Mouse (Mus musculus): ENCODE results near the gene H2-K1. TPM values are rescaled to one million over a fixed set of nuclear protein-coding genes. Genes with fewer than 3 reads are reported as not detected.

The H2-K1 gene
- 8.1 and 13.0 TPM in 2 replicates for polyA plus RNA-seq (2015; fragmentation: Nextera tagmentation; extraction: Ambion mirVana)

DNA sequence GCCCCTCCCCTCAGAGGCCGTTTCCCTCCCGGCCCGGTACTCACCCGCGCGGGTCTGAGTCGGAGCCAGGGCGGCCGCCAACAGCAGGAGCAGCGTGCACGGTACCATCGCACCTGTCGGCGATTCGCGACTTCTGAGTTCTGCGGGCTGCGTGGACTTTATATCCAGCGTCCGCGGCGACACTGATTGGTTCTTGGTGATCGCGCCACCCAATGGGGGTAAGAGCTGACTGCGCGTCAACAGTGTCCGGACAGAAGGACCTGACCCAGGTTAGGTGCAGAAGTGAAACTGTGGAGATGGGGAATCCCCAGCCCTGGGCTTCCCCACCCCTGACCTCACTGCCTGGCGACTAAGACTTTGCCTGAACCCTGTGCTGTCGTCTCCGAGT, at the start of gene H2-K1:
Gene H2-K1, minus strand, starts transcription at position 198 of the 388 bp plus-strand sequence.
- Histone ChIP-seq H3K36me3 (no peaks in the 10 kb centered on the region), H3K4me3 (peak within 1 kb of the TSS; percentile 45), H3K9ac (replicated peaks) (peak within 1 kb of the TSS; percentile 47), H3K27me3 (peaks cover 24% of the 10 kb centered on the region), H3K27ac (replicated peaks) (no peak within 1 kb of the TSS), H3K4me1 (peaks cover 15% of the 10 kb centered on the region), H3K9me3 (no peaks in the 10 kb centered on the region), H3K4me2 (replicated peaks) (peak within 1 kb of the TSS; percentile 75)
- peak; percentile 63; the same call in 1 of the 2 replicates for ATAC-seq (replicated peaks)
- WGBS: under 1% methylated on average over 30 of the region's 30 CpGs

DNA sequence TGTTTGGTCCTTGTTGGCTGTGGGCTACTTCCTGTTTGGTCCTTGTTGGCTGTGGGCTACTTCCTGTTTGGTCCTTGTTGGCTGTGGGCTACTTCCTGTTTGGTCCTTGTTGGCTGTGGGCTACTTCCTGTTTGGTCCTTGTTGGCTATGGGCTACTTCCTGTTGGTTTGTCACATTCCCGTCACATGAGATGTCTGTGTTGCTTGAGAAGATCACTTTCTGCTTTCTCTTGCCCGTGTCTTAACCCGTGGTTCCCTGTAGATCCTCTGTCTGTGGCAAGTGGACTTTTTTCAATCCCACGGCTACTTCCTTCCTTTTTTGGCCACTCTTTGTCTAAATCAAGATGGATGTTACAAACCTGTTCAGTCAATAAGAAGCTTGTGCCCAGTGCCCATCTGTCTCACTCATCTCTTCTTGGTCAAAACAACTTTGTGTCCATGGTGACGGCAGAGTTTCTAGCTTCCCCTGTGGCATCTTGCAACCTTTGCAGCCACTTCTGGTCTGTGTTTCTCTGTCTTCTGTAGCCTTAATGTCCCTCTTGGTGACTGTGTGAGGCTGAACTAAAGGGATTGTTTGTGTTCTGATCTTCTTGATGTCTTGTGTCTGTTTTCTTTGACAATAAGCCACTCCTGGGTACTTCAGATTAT, 47.4 kb upstream of the H2-K1 start:
- Histone ChIP-seq H3K4me1 (no peaks in the 10 kb centered on the region), H3K9me3 (no peaks in the 10 kb centered on the region), H3K27me3 (no peaks in the 10 kb centered on the region), H3K9ac (replicated peaks) (no peak overlapping the region), H3K4me2 (replicated peaks) (no peak overlapping the region), H3K27ac (replicated peaks) (no peak overlapping the region), H3K36me3 (no peaks in the 10 kb centered on the region), H3K4me3 (no peak overlapping the region)
- ATAC-seq (replicated peaks): no peak
- WGBS: 97% methylated on average over 5 of the region's 5 CpGs

DNA sequence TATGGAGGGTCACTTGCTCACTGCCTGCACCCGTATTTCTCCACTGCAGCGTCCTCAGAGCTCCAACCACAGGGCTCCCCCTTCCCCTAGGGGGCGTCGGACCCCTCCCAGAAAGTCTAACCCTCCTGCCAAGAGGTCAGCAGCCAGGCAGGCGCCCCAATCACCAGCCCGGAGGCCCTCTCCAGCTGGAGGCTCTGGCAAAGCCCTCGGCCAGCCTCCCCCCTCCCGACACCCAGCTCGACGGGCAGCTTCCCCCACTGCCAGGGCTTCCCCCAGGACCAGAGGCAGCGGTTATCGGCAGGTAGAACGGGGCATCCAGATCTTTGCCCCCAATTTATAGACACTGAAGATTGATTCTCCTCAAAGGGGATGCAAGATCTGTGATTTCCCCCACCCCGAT, 45.8 kb upstream of the H2-K1 start:
- Histone ChIP-seq H3K9me3 (no peaks in the 10 kb centered on the region), H3K4me3 (no peak overlapping the region), H3K27me3 (no peaks in the 10 kb centered on the region), H3K4me1 (no peaks in the 10 kb centered on the region), H3K36me3 (no peaks in the 10 kb centered on the region), H3K9ac (replicated peaks) (no peak overlapping the region), H3K4me2 (replicated peaks) (no peak overlapping the region), H3K27ac (replicated peaks) (no peak overlapping the region)
- WGBS: 79% methylated on average over 14 of the region's 14 CpGs
- no peak for ATAC-seq (replicated peaks)

DNA sequence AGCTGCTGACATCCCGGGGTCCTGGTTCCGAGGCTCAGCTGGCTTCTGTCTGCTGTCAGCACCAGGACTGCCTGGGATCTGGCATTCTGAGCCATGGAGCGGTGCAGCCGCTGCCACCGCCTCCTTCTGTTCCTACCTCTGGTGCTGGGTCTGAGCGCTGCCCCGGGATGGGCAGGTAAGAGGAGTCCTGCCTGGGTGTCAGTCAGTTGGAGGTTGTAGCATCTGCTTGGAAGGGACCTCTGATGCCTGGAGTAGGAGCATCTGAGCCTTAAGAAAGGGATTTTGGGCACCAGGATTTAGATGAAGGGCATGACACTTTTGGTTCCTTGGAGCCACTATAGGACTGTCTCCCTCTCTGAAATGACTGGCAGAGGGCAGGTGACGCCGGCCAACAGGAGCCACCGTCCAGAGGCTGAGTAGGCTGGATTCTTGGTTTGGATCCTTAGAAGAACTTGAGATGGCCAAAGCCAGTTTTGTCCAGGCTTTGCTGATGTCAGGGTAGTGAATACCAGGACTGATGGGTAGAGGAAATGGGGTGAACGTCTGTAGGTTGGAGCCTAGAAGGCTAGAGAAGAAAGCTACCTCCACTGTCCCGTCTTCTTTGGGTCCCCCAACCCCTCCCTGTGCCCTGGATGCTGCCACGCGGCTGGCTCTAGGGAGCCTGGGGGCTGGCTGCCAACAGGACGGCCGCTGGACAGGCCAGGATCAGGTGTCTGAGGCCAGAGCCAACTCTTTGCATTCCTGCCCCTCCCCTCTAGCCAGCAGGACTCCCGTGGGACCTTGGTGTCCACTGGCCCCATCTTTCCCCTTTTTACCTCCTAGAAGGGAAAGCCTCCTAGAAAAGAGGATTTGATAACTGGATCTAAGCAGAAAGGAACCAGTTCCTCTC, 39.7 kb upstream of the H2-K1 start:
- 21% methylated on average over 17 of the region's 17 CpGs for WGBS
- H3K4me2 ChIP-seq (replicated peaks): peak overlapping the region; percentile 66

DNA sequence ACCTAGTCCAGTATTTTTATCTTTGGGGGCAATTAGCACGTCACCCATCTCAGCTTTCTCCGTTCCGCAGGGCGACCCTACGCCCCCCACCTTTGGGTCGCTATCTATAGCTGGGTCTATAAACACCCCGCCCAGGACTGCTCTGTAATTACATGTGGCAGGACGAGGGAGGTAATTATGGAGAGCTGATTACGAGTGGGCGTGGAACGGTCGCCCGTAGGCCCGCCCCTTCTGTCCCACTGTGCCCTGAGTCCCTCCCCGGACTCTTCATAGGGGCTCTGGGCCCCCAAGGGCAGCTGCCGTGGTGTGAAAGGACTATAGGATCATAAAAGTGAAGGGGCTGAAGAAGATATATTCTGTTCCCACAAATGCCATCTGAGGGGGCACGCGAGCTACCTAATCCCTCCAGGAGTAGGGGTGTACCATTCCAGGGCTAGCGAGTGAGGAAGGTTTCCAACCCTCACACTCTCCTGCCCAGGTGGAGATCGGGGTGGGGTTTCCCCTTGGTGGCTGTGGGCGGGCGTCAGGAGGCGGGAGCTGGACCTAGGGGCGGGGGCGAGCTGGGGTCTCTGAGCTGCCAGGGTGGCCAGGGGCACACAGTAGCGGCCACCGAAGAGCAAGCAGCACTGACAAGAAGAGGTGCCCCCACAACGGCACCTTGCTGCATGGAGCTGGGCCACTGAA, 38.9 kb upstream of the H2-K1 start, which contains the start of gene Col11a2:
Gene Col11a2, plus strand, starts transcription at position 560 of the 684 bp plus-strand sequence.
- peak; percentile 72 for ATAC-seq (replicated peaks)
- Histone ChIP-seq H3K27ac (replicated peaks) (0 out of 2 replicates have a peak within 1 kb of the TSS, but pooled peaks have one; percentile 11), H3K36me3 (peaks cover 36% of the 10 kb centered on the region), H3K9ac (replicated peaks) (peak within 1 kb of the TSS; percentile 33), H3K4me1 (peaks cover 27% of the 10 kb centered on the region), H3K27me3 (no peaks in the 10 kb centered on the region), H3K4me3 (peak within 1 kb of the TSS; percentile 30), H3K4me2 (replicated peaks) (peak within 1 kb of the TSS; percentile 66), H3K9me3 (no peaks in the 10 kb centered on the region)
- 6% methylated on average over 28 of the region's 28 CpGs for WGBS

More for the DNA sequence above, 39.7 kb upstream of the H2-K1 start:
- H3K27me3 ChIP-seq: no peaks in the 10 kb centered on the region
- H3K4me3 ChIP-seq: peak overlapping the region; percentile 30
- H3K27ac ChIP-seq (replicated peaks): no peak overlapping the region
- H3K4me1 ChIP-seq: peaks cover 26% of the 10 kb centered on the region
- H3K9me3 ChIP-seq: no peaks in the 10 kb centered on the region
- peaks cover 30% of the 10 kb centered on the region for H3K36me3 ChIP-seq
- ATAC-seq (replicated peaks): peak; percentile 15
- H3K9ac ChIP-seq (replicated peaks): peak overlapping the region; percentile 33

GRCm38 (mm10) chr17:34038440-34038839, 38.3 kb upstream of the H2-K1 start:
- 0 out of 2 replicates have a peak overlapping the region, but pooled peaks have one; percentile 11 for H3K27ac ChIP-seq (replicated peaks)

DNA sequence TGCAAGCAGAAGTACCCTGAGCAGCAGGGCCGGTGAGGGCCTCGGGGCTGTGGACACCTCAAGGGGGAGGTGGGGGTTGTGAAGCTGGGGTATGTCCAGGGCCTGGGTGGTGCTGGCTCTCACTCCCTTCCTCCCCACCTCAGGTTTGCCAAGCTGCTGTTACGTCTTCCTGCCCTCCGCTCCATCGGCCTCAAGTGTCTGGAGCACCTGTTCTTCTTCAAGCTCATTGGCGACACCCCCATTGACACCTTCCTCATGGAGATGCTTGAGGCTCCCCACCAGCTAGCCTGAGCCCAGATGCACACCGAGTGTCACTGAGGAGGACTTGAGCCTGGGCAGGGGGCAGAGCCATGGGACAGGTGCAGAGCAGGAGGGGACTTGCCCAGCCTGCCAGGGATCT, 37.1 kb upstream of the H2-K1 start:
- Histone ChIP-seq H3K27me3 (no peaks in the 10 kb centered on the region), H3K27ac (replicated peaks) (no peak overlapping the region), H3K4me2 (replicated peaks) (no peak overlapping the region), H3K9me3 (no peaks in the 10 kb centered on the region), H3K36me3 (peaks cover 36% of the 10 kb centered on the region), H3K9ac (replicated peaks) (no peak overlapping the region), H3K4me3 (no peak overlapping the region), H3K4me1 (peaks cover 43% of the 10 kb centered on the region)
- no peak for ATAC-seq (replicated peaks)
- 92% methylated on average over 7 of the region's 7 CpGs for WGBS

More at GRCm38 (mm10) chr17:34038440-34038839, 38.3 kb upstream of the H2-K1 start:
- Histone ChIP-seq H3K27me3 (no peaks in the 10 kb centered on the region), H3K4me2 (replicated peaks) (peak overlapping the region; percentile 66), H3K9ac (replicated peaks) (peak overlapping the region; percentile 33), H3K4me3 (peak overlapping the region; percentile 30), H3K36me3 (peaks cover 36% of the 10 kb centered on the region), H3K4me1 (peaks cover 31% of the 10 kb centered on the region), H3K9me3 (no peaks in the 10 kb centered on the region)
- 8% methylated on average over 19 of the region's 21 CpGs for WGBS
- peak; percentile 41 for ATAC-seq (replicated peaks)

- no peak overlapping the region for H3K4me3 ChIP-seq
- 80% methylated on average over 10 of the region's 10 CpGs for WGBS
These were observed 36.5 kb upstream of the H2-K1 start for GRCm38 (mm10) chr17:34036647-34037046.

GRCm38 (mm10) chr17:34035517-34035916, 35.4 kb upstream of the H2-K1 start:
- ATAC-seq (replicated peaks): no peak
- H3K27ac ChIP-seq (replicated peaks): no peak overlapping the region
- no peaks in the 10 kb centered on the region for H3K27me3 ChIP-seq
- H3K4me3 ChIP-seq: no peak overlapping the region
- H3K36me3 ChIP-seq: peaks cover 36% of the 10 kb centered on the region
- H3K4me2 ChIP-seq (replicated peaks): no peak overlapping the region
- peaks cover 49% of the 10 kb centered on the region for H3K4me1 ChIP-seq
- no peak overlapping the region for H3K9ac ChIP-seq (replicated peaks)
- no peaks in the 10 kb centered on the region for H3K9me3 ChIP-seq
- 91% methylated on average over 9 of the region's 9 CpGs for WGBS

More at GRCm38 (mm10) chr17:34036647-34037046, 36.5 kb upstream of the H2-K1 start:
- H3K4me2 ChIP-seq (replicated peaks): no peak overlapping the region
- H3K36me3 ChIP-seq: peaks cover 36% of the 10 kb centered on the region
- H3K27me3 ChIP-seq: no peaks in the 10 kb centered on the region
- peaks cover 43% of the 10 kb centered on the region for H3K4me1 ChIP-seq
- no peak overlapping the region for H3K27ac ChIP-seq (replicated peaks)
- ATAC-seq (replicated peaks): no peak
- no peak overlapping the region for H3K9ac ChIP-seq (replicated peaks)
- no peaks in the 10 kb centered on the region for H3K9me3 ChIP-seq

DNA sequence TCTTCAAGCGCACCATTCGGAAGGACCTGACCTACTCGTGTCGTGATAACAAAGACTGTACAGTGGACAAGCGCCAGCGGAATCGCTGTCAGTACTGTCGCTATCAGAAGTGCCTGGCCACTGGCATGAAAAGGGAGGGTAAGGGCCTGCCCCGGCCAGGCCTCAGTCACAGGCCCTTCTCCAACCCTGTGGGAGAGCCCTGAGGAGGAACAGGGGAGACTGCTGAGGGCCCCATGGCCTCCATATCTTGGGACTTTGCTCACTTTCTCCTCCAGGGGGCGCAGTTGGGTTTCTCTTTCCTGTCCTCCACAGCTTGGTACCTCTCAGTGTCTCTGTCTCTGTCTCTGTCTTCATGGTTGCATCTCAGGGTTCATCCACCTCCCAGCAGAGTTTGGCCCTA, 33.9 kb upstream of the H2-K1 start:
- Histone ChIP-seq H3K4me2 (replicated peaks) (no peak overlapping the region), H3K9ac (replicated peaks) (no peak overlapping the region), H3K36me3 (peaks cover 47% of the 10 kb centered on the region), H3K9me3 (no peaks in the 10 kb centered on the region), H3K27ac (replicated peaks) (no peak overlapping the region), H3K27me3 (no peaks in the 10 kb centered on the region), H3K4me1 (peaks cover 51% of the 10 kb centered on the region), H3K4me3 (no peak overlapping the region)
- WGBS: 73% methylated on average over 10 of the region's 10 CpGs
- ATAC-seq (replicated peaks): no peak

DNA sequence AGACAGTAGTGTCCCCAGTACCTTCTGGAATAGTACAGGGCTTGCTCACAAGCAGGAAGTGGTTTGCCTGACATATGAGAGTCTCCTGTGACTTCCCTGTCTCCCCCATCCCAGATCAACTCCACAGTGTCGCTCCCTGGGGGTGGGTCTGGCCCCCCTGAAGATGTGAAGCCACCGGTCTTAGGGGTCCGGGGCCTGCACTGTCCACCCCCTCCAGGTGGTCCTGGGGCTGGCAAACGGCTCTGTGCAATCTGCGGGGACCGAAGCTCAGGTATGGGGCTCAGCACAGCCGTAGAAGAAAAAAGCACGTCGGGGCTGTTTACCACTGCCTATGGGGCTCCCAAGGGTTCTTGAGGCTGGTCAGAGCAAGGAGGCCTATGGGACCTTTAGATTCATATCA, 33.3 kb upstream of the H2-K1 start:
- H3K4me1 ChIP-seq: peaks cover 51% of the 10 kb centered on the region
- H3K36me3 ChIP-seq: peaks cover 54% of the 10 kb centered on the region
- no peaks in the 10 kb centered on the region for H3K9me3 ChIP-seq
- no peaks in the 10 kb centered on the region for H3K27me3 ChIP-seq
- no peak overlapping the region for H3K9ac ChIP-seq (replicated peaks)
- no peak overlapping the region for H3K4me3 ChIP-seq
- 91% methylated on average over 9 of the region's 9 CpGs for WGBS
- no peak overlapping the region for H3K27ac ChIP-seq (replicated peaks)
- ATAC-seq (replicated peaks): no peak
- H3K4me2 ChIP-seq (replicated peaks): no peak overlapping the region; the same call in 1 of the 2 replicates

Measured in forebrain, embryonic 15.5 days (tissue).